Mouse (Mus musculus) naive thymus-derived CD4-positive, alpha-beta T cell, adult 2 months (primary cell): ENCODE results near the gene Tmem252.
A peak's percentile ranks its signal among the peaks of the same experiment; 100 is the strongest.

Experiments used
- DNase-seq: peaks from one replicate; pipeline ENCODE4 v3.0.0-alpha.2; 2011; ENCODE audit warnings: low read depth

Tmem252 gene

DNA sequence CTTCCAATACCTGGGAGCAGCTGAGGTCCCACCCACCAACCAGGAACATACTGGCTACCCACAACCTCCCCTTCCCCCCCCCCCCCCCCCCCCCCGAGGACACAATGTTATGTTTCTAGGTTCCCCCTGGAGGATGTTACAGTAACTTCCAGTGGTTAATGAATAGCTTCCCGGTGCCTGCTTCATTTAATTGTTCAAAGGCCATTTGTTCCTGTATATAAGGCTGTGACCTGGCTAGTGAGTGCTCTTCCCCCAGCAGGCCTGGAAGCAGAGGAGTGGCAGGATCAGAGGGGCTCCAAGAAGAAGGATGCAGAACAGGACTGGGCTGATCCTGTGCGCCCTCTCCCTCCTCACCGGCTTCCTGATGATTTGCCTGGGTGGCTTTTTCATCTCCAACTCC, at the start of gene Tmem252:
Tmem252 (plus strand) TSS at position 247 of the 400 bp plus-strand sequence.
- no peak for DNase-seq

DNA sequence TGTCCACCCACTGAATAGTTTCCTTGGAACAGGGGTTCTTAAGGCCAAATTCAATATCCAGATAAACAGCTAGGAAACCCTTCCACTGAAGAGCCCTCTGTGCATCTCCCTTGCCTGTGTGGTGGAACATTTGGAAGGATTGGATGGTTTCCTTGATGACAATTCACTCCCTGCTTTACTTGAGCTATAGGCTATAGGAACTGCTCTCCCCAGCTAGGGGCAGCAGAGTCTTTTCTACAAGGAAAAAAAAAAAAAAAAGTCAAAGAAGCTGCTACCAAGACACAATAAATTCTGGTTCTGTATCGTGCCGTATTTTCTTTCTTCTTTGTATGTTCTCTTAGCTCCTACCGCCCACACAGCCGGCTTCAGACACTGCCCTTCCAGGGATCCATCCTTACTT, 45.8 kb upstream of the Tmem252 start:
- no peak for DNase-seq

DNA sequence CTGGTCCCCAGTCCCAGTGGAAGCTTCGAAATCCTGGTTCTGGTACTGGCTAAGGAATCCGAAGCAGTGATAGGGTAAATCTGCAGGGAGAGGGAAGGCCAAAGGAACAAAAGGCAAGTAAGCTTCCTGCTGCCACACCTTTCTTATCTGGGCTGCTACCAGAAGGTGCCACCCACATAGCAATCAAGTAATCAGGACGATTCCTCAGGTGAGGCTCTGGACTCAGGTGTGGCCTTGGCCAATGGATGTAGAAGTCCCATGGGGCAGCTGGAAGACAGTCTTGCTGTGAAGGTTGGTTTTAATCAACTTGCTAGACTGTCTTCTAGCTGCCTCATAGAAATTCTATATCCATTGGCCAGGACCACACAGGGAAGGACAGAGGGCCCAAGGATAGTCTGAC, 40.8 kb upstream of the Tmem252 start:
- DNase-seq: no peak

DNA sequence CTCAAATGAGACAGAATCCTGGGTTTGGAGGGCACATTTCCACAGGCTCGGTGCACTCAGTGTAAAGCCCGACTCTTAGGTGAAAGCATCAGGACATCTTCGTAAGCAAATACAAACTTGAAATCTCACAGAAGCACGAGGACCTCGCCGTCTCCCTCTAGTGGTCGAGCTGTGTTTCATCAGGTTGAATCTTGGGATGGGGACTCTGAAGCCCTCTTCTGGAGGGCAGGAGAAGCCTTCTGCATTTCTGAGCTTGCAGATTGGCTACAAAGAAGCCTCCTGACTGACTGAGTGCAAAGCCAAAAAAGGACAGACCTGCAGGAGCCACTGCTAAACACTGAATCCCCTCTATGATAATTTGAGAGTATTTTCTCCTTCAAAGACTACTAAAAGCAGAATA, 39.2 kb upstream of the Tmem252 start:
- DNase-seq: peak; percentile 71

DNA sequence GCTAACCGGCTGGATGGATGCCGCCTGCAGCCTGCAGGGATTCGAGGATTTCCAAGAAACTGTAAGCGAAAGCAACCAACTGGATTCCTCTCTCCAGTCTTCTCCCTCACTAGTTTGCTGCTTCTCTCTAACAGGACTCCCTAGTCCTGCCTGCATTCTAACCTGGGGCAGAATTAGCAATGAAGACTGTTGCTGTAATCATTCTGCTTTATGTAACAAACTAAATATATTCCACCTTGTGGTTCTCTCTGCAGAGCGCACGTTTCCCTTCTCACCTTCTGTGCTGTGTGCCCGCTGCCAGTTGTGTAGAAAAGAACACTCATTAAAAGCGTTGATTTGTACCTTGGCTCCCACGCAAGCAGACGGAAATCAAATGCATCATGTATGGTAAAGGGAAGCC, 37.2 kb upstream of the Tmem252 start:
- no peak for DNase-seq

DNA sequence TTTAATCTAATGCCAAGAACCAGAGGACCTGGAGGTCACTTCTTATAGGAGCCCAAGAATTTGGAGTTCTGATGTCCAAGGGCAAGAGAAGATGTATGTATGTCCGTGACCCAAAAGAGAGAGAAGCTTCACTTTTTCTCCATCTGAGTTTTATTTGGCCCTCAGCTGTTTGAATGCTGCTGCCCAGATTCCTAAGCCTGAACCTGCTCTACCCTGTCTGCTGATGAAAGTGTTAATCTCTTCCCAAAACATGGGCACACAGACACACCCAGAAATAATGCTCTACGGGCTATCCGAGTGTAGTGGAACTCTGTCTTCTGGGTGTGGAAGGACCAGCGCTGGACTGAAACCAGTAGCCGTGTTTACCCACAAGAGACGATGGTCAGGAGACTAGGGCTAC, 35.8 kb upstream of the Tmem252 start:
- no peak for DNase-seq

DNA sequence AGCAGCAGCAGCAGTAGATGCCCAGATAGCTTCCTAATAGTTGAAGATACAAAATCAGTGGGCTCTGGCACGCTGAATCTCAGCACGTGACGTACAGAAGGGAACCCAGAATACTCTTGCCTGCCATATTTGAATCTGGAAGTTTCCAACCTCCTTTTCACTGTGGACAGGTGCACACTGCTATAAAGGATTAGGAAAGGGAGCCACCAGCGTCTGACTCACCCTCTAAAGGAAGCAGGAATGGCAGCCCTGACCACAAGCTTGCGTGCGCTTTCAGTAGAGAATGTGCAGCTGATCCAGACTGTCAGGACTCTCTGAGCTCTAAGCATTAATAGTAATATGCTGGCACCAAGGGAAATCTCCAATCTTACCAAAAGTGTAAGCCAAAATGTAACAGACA, 32.8 kb upstream of the Tmem252 start:
- no peak for DNase-seq

DNA sequence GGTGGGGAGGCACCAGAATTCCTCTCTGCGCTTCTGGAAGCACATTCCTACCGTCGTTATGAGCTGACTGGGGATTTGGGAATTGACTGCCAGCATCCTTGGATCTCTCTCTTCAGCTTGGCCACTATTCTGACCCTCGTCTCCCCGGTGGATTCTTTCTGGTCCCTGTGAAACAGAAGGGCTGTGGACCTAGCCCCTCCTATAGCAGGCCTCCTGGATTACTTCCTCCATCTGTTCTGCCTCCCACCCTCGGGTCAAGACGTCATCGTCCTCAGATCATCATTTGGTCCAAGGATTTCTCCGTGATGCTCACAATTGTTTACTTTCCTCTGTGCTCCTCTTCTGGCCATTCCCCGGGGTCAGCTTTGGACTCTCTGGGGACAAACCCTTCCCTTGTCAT, 28.8 kb upstream of the Tmem252 start:
- DNase-seq: no peak

DNA sequence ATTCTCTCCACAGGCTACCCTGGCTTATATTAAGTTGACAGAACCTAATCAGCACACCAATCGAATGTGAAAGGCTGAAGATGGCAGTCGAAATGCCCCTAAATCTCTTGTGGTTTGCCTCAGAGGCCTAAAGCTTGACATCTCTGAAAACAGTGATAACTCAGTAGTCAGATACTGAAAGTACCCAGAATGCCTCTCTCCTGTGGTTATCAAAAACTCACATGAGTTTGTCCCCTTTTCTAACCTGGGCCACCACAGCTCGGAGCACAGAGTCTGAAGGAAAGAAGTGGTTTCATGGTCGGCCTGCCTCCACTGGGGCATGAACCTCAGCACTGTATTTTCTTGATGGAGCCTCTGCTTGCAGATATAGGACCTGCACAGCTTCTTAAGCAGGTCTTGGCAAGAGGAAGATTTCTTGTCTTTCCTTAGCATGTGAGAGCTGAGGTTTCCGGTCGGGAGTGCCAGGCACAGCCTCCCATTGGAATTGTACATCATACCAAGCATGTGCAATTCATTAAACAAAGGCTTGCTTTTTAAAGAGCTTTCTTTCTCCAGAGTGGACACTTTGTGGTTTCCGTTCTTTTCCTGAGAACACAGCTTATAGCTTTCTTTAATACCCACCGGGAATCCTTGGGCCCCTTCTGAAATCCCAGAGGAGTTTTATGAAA, 27.5 kb upstream of the Tmem252 start:
- DNase-seq: no peak

DNA sequence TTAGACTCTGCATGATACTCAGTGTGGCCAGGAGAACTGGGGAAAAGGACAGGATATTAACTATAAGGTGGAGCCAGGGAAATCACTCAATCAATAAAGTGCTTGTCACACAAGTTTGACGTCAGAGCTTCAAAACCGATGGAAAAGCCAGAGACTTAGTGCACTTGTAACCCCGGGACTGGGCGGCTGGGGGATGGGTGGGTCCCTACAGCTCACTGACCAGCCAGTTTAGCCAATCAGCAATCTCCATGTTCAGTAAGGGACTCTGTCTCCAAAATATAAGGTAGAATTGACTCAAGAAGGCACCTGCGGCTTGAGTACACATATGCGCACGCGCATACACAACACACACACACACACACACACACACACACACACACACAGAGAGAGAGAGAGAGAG, 25.8 kb upstream of the Tmem252 start:
- no peak for DNase-seq

DNA sequence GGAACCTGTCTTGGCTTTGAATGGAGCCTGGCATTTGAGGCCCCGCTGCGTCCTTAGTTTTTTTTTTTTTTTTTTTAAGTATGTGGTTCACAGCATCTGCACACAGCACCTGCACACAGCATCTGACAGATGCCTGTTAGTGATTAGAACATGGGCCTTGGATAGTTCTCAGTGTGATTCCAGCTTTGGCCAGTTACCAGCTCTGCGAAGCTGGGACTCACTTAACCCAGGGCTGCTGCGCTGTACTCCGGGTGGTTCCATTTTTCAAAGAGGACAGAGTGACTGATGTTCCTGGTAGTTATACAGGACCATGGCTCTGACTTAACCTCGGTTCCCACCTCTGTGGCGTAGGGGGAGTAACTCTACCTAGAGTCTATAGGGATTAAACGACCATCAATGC, 23.4 kb upstream of the Tmem252 start:
- no peak for DNase-seq

DNA sequence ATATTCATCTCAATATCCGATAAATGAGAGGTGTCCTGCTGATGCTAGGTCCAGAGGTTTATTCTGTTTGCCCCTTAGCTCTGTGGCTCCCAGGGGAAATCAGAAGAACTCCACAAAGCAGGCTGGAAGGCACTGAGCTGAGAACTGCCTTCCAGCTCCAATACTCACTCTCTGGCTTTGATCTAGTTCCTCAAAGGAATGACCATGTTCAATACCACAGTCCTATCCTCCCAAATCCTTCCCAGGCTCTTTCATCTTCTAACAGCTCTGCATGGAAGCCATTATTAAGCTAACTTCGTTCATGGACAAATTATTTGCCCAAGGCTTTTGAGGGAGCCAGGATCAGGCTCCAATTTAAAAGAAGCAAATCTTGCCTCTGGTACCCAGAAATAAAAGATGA, 22.2 kb upstream of the Tmem252 start:
- DNase-seq: no peak

DNA sequence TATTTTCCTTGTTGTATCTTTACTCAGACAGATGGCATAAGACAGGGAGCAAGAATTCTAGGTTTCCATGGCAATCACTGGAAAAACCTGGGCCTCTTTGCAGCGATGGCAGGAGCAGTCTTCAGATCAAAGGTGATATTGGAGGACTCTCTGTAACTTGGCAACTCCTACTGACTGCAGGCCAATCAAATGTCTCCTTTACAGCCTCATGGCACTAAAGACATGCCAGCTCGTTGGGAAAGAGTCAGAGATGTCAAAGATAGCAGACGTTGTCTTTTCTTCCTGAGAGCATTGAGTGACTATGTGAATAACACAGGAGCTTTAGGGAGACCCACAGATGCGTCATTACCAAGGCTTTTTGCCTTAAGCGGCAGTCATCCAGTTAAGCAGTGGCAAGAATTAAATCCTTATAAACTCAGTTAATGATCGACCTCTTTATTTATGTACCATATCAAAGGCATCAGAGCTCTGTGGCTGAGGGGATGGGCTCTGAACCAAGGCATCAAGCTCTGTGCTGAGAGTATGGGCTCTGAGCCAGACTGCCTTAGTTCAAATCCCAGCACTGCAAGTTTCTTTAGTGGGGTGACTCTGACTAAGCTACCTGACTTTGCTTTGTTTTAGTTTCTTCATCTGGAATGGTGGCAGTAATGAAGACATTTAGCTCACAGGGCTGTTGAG, 21.3 kb upstream of the Tmem252 start:
- DNase-seq: no peak

DNA sequence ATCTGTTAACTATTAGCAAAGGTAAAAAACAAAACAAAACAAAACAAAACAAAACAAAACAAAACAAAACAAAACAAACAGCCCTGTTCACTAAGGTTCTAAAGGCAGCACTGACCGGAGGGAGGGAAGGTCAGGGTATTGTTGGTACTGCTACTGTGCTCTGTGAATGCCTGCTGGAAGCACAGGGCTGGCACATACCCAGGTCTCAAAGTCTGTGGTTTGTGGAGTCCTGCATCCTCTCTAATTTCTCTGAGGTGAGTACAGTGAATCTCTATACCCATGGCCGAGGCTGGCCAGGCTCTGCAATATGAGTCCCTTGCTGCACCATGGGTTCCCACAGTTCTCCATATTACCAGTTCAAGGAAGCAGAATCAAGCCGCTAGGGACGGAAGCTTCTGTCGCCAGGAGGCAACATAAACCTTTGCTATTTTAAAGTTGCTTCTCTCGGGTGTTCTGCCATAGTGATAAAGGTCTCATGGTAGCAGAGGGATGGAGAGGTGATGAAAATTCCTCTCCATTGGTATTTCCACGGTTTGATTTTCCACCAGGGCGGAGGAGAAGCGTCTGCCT, 20.5 kb upstream of the Tmem252 start:
- no peak for DNase-seq

DNA sequence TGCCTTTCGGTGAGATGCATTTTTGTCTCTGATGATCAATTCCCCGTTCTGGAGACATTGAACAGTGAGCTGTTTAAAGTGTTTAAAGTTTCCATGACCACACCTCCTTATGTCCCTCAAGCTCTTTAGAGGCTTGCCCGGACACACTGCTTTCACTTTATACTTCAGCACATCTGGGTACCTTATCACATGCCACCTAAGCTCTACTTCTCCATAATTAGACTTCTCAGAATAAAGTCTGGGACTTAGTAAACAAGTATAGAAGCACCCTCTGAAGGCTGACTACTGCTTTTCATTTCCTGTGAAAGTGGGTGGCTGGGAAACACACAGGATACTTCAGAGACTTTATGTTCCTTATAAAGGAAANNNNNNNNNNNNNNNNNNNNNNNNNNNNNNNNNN, 16.8 kb upstream of the Tmem252 start:
- no peak for DNase-seq

DNA sequence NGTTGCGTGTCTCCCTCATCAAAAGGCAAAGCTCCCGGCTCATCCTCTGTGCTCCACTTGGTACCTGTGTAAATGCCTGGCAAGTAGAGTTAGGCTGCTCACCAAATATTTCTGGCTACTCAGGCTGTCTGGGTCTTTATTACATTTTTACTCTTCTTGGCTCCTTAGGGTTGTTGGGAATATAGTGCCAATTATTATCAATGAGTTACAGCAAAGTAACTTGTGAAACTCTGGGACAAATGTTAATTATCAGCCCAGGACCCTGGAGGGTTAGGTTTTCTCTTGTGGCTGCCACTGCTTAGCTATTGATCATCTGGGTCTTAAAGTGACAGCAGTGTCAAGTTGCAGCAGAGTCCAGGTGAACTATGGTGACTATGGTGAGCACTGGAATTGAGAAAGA, 11.5 kb upstream of the Tmem252 start:
- no peak for DNase-seq

DNA sequence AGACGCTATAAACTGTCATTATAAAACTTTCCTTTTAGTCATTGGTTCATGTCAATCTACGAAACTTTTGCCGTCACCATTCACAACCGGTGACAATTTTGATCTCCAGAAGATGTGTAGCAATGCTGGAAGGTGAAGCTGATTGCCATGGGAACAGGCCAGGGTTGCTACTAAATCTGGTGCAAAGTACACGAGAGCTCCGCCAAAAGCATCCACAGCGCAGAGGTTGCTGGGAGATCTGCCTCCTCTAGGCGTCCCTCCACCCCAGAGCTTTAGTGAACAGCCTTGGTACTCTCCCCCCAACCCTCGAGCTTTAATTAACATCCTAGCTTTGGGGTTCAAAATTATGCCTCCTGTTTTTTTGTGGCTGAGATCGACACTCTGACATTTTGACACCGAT, 8.0 kb upstream of the Tmem252 start:
- no peak for DNase-seq

DNA sequence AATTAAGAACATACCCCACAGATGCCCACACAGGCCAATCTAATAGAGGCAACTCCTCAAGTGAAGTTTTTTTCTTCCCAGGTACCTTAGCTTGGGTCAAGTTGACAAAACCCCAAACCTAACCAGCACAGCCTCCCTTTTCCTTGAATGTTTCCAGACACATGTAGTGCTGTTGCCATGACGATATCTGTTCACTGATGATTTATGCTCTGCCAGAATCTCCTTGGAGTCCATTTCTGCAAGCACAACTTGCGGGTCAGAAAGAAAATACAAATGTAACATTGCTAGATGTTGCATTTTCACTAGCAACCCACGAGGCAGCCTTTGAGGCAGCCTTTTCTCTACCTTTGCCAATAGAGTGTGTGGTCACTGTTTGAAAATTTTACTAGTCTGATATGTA, 6.3 kb upstream of the Tmem252 start:
- no peak for DNase-seq

DNA sequence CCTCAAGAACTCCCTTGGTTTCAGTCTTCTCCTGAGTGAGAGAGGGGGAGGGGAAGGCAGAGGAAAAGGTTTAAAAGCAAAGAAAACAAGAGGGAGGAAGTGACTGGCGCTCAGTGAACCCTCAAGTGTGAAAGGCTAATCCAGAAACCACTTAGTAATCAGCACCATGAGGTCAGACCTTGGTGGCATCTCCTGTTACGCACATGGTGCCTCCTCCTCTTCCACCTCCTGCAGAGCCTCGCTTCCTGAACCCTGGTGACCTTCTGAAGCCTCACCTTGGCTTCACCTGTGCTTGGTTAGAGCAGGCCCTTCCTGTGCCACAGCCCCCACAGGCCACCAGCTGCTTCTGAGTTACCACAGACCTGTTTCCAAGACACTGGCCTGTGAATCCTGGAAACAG, 2.2 kb upstream of the Tmem252 start:
- no peak for DNase-seq

DNA sequence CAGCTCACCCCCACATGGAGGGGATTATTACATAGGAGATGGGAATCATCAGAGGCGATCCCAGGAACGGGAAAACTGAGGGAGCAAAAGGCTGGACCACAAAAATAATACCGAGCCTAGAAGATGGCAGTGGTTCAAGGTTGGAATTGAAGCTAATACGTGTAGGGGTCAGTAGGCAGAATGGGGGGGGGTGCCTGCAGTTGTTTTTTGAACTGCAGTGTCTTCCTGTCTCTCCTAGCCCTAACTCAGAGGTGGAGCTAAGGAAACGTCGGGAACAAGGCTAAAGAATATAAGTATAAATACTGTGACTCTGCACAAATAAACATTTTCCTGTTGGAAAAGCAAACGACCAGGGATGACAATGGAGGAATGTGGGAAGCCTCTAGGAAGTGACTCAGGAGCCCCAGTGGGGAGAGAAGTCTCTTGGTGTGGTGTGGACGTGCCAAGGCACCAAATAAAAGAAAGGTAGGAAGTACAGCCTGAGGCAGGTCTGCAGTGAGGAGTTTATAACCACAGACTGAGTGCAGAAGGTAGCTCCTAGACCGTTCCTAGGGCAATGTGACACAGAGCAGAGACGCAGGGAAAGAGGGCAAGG, 1.3 kb upstream of the Tmem252 start:
- DNase-seq: no peak

DNA sequence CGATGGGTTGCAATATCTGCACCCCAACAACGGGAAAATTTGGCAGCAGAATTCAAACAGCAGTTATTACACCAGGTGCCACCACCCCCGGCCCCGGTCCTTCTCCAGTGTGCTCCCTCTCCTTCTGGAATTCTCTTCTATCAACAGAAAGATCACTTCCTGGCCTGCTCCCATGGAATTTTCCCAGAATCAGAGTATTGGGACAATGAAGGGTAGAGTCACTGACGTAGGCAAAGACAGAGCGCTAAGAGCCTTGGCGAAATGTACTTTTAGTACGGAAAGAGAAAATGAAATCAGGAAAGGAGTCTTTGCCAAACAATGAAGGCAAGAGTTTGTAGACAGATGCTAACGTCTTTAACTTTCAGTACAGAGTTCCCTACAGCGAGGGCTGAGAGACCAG, 477 bp upstream of the Tmem252 start:
- DNase-seq: no peak

DNA sequence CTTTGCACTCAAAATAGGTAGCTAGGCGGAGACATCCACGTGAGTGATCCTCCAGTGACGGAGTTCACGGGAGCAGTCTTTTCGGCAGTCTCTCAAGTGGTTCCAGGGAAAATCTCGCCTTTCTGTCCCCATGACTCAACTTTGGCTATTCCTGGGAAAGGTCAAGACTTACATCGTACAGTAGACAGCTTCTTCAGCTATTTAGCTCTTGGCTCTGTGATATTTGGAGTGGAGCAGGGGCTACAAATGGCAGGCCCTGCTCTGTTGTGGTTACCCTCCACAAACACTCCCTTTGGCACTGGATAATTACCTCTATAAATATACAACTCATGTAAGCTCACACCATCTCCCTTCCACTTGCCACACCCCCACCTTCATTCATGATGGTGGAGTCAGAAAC, 2.6 kb downstream of the Tmem252 start:
- DNase-seq: no peak

DNA sequence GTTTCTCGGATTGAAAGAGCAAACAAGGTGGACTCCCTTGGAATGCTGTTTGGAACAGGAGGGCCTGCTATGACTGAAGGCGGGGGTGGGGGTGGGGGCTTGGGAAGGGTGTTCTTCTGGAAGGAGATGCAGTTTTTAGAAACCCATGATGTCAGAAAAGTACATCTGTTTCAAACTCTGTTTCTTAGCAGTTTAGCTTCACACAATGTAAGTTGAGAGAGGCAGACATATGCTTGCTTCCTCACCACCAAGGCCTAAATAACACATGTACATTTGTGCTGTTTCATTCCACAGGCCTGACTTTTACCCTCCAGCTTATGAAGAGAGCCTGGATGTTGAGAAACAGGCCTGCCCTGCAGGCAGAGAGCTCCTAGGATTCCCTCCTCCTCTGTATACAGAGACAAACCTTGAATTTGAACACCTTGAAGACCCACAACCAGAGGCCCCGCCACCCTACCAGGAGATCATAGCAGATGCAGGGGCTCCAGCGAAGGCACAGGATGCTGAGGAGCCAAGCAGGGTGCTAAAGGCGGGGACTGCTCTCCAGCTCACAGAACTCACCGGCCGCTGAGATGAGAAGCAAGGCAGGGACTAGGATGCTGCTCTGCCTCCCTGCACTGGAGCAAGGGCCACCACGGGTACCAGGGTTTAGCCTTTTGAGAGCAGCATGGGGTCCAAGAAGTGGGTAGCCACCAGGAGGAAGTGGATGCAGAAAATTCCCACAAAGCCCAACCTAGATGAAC, 3.6 kb downstream of the Tmem252 start:
- no peak for DNase-seq
